Mouse (Mus musculus) lung, postnatal 4 days (tissue): ENCODE data around the gene Kiz.

Experiments
- DNase-seq, 2 experiments: peaks; one replicate each; pipeline ENCODE4 v3.0.0; 2021

Gene Kiz

GRCm38 (mm10) chr2:146984831-146985230, 129.2 kb downstream of the Kiz start:
- DNase-seq = no peak

GRCm38 (mm10) chr2:146985807-146986206, 130.1 kb downstream of the Kiz start:
- DNase-seq = no peak

- DNase-seq = no peak
Observed at GRCm38 (mm10) chr2:146986429-146986828, 130.8 kb downstream of the Kiz start.

GRCm38 (mm10) chr2:147007265-147007664, 151.6 kb downstream of the Kiz start:
- DNase-seq = no peak

GRCm38 (mm10) chr2:147009084-147009483, 153.4 kb downstream of the Kiz start:
- DNase-seq = no peak

GRCm38 (mm10) chr2:147010141-147010540, 154.5 kb downstream of the Kiz start:
- peak in 1 of 2 experiments; percentile 9 for DNase-seq

DNA sequence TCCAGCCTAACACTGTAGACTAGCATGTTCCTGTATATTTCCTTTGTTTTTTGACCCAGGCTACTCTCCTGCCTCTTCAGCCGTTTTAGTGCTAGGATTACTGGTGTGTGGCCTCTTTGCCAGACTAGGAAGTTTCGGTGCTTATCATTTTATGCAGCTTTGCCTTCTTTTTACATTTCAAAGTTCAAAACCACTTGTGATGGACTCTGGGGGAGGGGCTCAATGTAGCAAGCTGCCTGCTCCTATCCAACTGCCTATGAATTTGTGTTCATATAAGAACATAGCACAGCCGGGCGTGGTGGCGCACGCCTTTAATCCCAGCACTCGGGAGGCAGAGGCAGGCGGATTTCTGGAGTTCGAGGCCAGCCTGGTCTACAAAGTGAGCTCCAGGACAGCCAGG, 155.3 kb downstream of the Kiz start:
- DNase-seq = no peak

- DNase-seq = peak in 1 of 2 experiments; percentile 10
Observed at GRCm38 (mm10) chr2:147011474-147012140, 155.9 kb downstream of the Kiz start.

DNA sequence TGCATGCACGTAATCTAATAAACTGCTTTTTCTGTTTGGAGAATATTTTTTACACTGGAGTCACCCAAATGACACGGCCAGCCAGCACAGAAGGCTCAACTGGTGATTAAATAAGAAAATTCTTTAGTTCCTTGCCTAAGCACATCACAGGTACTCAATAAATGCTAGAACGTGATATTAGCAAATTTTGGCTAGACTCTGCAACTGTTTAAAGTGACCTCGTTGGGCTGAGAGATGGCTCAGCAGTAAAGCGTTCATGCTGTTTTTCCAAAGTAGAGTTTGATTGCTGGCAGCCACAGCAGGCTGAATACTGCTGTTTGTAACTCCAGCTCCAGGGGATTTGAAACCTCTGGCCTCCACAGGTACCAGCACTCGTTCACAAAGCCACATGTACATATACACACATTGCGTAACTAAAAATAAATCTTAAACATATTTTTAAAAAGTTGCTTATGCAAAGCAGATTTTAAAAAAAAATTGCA, 156.5 kb downstream of the Kiz start:
- DNase-seq = peak in 1 of 2 experiments; percentile 19

DNA sequence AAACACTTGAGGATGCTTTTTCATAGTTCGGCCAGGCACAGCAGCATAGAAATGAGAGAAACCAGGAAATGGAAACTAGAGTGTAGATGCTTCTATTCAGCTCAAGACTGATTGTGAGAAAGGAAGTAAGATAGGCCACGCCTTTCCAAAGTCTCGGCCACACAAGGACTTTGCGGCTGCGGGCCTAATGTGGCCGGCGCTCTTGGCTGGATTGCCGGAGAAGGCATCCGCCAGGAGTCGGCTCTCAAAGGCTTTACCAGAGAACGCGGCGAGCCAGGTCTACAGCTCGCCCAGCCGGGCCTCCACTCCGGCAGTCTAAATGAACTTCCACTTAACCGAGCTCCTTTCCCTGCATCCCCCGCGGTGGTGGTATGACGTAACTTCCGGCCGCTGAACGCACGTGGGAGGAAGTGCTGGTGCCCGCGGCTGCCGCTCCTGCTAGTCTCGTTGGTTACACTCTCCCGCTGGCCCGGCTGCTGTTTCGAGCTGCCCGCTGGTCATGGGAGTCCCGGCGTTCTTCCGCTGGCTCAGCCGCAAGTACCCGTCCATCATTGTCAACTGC, 157.0 kb downstream of the Kiz start, which contains the start of gene Xrn2:
Xrn2 (plus strand) TSS at position 374 of the 562 bp plus-strand sequence.
- peak; percentile 96 to 97 for DNase-seq

DNA sequence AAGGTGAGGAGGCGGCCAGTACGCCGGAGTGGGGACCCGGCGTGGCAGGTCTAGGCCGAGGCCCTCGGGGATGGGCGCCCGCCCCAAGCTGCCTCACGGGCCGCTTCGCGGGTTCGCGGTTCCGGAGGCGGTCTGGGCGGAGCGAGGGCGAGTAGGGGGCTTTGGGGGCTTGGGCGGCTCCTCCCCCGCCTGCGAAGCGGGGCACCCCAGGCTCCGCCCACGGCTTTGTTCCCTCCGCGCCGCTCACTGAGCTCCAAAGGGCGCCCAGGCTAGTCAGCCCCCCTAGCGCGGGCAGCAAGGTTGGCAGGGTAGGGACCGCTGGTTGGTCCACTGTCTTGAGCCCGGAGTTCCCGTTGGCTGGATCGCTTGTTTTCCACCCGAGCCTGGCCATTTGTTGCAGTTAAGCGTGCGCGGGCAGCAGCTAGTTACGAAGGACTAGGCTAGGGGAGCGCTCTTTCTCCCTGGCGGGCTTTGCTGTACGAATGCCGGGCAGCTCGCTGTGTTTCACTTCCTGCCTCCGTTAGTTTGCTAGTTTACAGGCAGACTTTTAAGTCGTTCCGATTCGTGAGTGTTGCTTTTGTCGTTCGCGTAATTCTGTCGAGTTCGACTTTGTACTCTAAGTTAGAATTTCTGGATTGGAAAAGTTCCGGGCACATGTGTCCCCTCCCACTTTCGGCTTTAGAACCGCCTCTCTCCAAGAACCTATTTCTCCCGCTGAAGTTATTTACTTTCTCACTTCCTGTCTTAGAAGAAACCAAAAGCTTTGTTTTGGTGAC, 157.7 kb downstream of the Kiz start:
- peak; percentile 77 to 84 for DNase-seq

- DNase-seq = peak in 1 of 2 experiments; percentile 25
Observed at GRCm38 (mm10) chr2:147014101-147014886, 158.6 kb downstream of the Kiz start.
